Mouse (Mus musculus): Measurements from ENCODE around the gene Olfr56.

Gene Olfr56

DNA sequence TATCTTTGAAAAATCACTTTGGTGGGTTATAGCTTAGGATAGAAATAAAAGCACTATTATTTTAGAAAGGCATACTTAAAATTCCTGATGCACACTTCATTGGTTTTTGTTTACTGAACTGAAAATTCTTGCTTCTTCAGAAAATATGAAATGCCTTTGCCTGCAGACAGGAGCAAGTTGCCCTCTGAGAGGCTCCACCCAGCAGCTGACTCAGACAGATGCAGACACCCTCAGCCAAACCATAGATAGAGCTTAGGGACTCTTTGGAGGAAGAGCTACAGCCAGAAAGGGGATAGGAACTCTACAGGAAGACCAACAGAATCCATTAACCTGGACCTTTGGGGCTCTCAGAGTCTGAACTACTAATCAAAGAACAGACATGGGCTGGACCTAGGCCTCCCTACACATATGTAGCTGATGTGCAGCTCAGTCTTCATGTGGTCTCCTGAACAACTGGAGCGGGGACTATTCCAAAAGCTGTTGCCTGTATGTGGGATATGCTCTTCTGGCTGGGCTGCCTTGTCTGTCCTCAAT is 113.4 kb downstream of the Olfr56 start:
- DNase-seq (ENCODE audit: low spot score in 2 of 2) = no peak

DNA sequence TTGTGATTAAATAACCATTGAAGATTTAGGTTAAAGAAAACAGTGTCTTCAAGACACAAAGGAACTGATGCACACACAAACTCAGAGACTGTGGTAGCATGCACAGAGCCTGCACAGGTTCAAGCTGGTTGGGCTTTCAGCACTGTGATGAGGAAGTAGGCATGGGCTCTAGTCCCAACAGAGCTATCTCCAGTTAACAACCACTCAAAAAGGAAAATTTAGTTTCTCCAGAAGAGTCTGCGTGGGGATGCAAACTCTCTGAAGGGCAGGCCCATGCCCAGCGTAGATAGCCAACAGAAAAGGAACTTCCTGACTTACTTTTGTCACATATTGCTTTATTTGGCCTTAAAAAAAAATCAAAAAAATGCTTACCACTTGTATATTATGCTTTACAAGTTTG is 114.1 kb downstream of the Olfr56 start:
- no peak for DNase-seq (ENCODE audit: low spot score in 2 of 2)

DNA sequence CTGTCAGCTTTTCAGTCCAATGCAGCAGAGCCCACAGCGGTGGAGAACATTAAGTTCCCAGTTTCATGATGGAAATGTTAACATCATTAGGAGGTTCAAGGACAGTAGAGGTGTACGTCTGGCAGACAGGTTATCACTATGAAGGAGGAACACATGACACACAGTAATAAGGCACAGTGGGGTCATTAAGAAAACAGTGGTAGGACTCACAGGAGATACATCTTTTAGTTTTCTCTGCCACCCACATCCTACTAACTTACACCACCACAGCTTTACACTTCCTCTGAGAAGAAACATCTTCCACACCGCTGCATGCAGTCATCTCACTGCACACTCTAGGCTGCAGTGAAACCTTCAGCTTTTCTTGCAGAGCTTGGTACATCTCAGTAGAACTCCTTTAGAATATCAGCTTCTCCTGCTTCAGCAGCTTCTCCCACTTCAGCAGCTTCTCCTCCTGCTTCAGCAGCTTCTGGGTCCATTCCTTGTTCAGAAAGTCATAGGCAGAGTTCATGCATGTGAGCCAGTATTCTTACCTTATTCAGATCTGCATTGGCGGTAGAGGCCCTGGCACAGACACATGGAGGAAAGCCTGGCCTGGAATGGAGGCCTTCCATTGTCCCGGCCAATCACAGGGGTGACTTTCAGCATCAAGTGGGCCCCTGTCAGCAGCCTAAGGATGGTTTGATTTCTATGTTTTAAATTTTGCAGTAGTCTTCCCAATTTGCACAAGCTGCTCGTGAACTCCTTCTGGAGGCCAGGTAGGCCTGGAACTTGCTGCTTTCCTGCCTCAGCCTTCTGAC is 115.4 kb downstream of the Olfr56 start:
- DNase-seq (ENCODE audit: low spot score in 2 of 2) = no peak

DNA sequence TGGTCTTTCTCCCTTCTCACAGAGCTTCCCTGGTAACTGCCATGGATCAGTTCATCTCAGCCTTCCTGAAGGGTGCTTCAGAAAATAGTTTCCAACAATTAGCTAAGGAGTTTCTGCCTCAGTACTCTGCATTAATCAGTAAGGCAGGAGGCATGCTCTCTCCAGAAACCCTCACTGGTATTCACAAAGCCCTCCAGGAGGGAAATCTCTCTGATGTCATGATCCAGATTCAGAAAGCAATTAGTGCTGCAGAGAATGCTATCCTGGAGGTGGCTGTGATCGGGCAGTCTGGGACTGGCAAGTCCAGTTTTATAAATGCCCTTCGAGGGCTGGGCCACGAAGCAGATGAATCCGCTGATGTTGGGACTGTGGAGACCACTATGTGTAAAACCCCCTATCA is 116.7 kb downstream of the Olfr56 start:
- no peak for DNase-seq (ENCODE audit: low spot score in 2 of 2)

DNA sequence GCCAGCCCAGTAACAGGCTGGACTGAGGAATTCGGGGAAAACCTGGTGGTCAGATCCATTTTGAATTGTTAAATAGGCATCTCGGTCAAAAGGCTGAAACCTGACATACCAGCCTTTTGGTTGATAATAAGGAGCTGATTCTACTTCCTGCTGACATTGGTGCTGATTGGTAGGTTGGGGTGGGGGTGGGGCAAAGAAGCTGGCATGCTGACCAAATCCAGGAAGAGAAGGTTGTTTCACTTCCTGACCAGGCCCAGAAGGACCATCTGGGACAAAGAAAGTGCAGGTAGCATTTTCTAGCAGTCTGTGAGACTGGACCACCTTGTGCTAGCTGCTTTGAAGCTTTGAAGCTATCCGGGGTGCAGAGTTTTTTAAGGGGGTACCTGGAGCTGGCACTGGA is 121.7 kb downstream of the Olfr56 start:
- DNase-seq (ENCODE audit: low spot score in 2 of 2) = no peak

DNA sequence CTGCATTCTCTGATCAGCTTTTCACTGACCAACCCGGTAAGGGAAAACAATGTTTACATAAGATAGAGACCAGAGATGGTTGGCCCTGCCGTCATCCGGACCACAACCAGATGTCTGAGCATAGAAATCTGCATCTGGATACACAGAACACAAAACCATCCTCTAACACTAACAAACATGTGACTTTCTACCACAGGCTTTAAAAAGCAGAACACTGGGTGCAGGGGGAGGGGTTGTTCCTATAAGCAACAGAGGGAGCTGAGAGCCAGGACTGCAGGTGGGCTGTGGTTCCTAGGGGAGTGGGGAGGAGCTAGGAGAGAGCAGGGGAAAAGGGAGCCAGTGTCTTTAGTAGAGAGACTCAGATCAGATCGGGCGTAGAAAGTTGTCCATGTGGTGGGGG is 122.8 kb downstream of the Olfr56 start:
- DNase-seq (ENCODE audit: low spot score in 2 of 2) = no peak

DNA sequence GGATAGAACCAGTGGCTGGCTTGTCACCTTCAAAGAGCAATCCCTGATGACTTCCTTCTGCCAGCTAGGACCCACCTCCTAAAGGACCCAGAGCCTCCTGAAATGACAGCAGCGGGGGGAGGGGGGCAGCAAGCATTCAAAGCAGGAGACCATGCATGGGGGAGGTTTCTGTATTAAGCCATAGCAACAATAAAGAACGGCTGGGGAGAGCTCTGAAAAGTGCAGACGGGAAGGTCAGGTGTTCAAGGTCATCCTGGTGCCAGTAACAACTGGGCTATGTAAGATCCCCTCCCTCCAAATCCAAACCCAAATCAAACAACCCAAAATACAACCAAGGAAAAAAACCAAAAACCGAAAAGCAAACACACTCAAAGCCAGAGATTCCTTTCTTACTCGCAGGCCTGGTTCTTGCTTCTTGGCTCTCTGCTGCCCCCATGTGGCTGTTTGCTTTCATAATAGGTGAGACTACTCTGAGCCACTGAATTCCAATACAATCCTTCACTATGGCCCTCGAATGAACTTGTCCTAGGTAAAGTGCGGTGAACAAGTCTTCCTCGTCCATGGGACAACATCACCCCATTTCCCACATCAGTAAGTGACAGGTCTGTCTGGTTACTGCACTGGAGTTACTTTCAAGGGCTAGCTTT is 124.5 kb downstream of the Olfr56 start:
- DNase-seq (ENCODE audit: low spot score in 2 of 2) = peak; percentile 86 to 96

DNA sequence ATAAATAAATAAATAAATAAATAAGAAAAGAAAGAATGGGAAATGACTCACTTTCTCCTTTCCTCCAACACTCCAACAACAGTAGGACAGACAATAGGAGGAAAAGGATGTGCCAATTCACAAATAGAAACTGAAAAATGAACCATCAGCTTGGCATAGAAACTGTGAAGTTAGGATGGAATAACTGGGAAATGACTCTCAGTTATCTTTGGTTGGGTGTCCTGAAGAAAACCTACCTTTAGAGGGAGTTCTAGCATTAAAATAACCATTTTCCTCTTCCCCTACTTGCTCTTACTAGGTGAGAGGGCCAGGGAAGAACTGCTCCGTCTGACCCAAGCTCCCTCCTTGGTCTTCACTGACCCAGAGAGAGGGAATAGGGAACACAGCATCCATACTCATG is 127.1 kb downstream of the Olfr56 start:
- no peak for DNase-seq (ENCODE audit: low spot score in 2 of 2)

DNA sequence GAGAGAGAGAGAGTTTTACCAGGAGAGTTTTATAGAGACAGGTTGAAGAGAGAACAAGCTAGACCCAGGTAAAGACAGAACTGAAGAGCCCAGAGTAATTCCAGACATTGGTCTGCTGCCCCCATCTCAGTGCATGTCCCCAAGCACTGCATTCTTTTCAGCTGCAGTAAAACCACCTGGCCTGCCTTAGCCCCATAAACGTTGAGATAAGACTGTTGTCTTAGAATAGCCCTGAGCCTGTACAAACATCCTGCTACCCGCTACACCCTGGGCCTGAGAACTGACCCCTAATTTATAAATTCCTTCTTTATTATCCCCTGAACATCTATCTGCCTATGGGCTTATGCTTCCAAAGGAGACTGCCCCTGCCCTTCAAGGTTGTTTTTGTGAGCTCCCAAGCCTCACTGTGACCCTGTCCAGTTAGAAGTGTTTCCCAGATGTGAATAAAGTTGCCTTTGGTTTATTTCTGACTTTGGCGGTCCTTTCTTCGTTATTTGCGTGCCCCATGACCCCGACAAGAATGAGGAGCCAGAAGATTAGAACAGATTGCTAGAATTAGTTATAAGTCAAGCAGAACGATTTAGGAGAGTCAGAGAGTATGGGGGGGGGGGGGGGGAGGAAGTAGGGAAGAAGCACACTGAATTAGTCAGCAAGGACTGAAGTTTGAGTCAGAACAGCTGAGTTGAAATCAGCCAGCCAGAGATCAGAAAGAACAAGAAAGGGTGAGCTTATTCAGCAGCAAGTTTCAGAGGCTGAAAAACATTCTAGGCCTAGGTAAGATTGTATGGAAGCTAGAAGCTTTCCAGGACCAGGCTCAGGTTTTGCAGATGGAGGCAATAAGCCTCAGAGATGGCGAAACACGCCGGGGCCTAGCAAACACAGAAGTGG is 129.2 kb downstream of the Olfr56 start:
- DNase-seq (ENCODE audit: low spot score in 2 of 2) = no peak

DNA sequence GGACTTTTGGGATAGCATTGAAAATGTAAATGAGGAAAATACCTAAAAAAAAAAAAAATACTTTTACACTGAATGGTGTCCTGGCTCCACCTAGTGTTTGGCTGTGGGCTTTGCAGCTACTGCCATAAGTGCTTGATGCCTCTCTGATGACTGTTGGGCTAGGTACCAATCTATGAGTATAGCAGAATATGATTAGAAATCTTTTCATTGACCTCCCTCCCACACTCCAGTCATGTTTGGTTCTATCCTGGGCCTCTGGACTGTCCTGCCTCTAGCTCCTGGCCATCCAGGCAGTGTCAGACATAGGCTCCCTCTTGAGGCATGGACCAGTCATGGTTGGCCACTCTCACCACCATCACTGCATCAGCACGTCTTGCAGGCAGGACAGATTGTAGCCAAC is 130.1 kb downstream of the Olfr56 start:
- peak in 1 of 2 experiments; percentile 58 for DNase-seq (ENCODE audit: low spot score in 2 of 2)

DNA sequence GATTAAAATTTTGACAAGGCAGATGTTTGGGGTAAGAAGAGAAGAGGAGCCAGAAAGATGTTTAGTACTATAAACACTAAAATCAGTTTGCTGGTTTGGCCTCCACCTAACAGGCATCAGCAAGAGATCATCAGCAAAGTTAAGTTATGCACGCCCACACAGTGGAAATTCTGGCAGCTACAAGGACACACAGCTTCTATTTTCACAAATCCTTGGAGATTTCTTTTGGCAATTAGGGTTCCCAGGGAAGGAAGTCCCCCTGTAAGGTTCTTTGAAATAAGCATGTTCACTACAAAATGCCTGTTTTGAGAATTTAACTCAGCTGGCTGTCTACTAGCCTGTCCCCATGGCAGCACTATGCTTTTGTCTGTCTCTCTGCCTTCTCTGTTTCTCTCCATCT is 132.3 kb downstream of the Olfr56 start:
- no peak for DNase-seq (ENCODE audit: low spot score in 2 of 2)

DNA sequence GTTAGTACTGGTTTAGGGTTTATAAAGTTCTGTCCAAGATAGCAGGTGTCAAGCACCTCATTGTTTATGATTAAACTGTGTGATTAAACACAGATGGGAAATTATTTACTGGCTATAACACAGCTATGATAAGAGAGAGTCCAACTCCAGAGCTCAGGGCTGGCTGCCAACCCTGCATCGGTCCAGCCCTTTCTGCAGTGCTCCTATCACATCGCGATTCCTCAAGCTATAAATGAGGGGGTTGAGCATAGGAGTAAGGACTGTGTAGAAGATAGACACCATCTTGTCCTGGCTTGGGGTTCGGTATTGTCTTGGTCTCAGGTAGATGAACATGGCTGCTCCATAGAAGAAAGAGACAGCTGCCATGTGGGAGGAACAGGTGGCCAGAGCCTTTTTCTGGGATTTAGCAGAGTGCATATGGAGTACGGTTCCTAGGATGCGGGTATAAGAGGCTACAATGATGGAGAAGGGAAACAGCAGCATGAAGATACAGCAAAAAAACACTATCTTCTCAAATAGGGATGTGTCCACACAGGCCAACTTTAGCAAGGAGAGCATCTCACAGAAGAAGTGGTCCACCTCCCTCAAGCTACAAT is 134.0 kb downstream of the Olfr56 start:
- DNase-seq (ENCODE audit: low spot score in 2 of 2) = no peak

DNA sequence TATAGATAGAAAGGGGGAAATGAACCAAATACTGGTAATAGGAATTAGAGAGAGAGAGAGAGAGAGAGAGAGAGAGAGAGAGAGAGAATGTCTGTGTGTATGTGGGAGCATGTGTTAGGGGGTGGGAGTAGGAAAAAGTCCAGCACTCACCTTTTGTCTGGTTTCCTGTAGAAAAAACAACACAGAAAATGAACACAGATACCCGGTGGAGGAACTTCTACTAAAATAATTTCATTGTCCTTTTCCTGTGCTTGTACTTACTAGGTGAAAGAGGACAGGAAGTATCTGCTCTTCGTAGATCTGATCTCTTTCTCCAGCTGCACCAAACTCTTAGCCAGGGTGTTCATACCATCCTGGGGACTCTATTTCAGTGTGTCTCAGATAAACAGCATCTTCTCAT is 135.5 kb downstream of the Olfr56 start:
- DNase-seq (ENCODE audit: low spot score in 2 of 2) = no peak

DNA sequence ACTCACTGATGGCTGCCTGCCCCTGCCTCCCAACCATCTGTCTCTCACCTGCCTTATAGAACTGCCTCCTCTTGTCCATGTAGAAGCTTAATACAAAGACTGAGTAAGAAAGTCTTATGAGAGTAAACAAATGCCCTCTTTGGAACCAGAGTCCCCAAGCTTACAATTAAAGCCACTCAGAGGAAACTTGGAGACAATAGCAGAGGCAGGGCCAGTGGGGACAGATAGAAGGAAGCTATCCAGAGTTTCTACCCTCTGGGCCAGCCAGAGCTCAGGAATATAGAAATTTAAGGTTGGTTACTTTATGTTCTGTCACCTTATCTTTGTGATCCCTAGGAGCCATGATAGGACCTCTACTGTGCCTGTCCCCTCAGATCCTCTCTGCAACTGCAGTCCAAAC is 136.1 kb downstream of the Olfr56 start, which contains the start of gene Olfr1396:
TSS of gene Olfr1396 (minus strand) at position 101 of the 400 bp plus-strand sequence.
- no peak for DNase-seq (ENCODE audit: low spot score in 2 of 2)

DNA sequence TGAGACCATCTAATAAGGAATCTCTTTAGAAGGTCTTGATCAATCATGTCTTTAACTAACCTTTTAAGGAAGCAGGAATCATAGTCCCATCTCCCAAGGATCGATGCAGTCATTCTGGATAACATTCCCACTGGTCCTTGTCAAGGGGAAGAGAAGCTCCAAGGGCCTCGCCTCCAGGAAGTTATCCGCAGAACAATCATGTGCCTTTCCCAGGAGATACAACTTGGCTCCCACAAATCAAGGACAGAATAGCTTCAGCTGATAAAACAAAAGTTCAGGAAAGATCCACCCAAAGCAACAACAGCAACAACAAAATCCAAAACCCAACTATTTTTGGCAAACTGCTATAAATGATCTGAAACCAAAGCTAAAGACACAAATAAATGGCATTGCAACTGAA is 140.9 kb downstream of the Olfr56 start:
- DNase-seq (ENCODE audit: low spot score in 2 of 2) = no peak

DNA sequence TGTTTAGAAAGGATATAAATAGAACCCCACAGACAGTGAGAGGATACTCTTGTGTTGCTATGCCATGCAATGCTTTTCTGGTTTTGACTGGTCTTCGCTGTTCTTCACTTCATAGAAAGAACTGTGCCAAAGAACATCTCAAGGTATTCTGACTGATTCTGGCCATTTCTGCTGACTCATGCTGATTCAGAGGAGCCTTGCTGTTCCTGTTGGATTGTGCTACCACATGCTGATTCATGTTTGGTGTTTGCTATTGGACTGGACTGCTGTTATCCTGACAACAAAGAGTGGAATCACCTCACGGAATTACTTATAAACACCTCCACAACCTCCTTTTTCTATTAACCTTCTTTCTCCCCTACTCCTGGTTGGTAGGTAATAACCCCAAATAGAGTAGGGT is 145.5 kb downstream of the Olfr56 start:
- no peak for DNase-seq (ENCODE audit: low spot score in 2 of 2)

DNA sequence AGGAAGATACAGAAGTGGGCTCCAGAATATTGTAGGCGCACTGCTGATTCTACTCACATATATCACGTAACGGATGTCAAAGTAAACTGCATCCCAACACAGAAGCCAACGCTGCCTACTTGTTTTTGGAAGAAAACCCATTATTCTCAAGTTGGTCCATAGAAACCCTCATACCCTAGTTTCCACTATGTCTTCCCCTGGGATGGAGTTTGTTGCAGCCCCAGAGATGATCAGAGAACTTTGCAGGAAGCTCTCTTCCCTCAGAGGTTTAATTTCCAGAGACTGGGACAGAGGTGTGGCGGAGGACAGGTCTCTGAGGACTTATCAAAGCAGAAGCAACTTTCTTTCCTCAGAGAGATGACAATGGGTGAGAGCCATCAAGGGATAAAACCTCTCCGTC is 163.3 kb downstream of the Olfr56 start, which contains the start of gene Olfr1395:
TSS of gene Olfr1395 (plus strand) at position 301 of the 400 bp plus-strand sequence.
- DNase-seq (ENCODE audit: low spot score in 2 of 2) = no peak

DNA sequence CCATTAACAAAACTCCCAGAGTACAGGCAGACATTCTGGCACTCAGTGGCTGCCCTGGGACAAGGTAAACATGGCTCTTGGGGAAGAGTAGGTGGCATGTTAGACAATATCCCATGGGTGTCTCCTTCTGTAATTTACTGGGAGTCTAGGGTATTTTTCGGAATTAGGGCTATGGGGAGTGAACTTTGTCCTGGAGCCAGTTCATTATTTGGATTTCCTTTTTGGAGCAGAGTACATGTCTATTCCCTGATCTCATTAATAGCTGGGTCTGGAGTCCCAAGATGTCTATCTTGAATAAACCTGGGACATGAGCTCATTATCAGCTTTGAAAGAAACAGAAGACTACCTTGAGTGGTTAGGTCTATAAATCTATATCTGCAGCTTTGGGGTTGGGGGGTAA is 175.4 kb downstream of the Olfr56 start, which contains the start of gene Olfr1394:
TSS of gene Olfr1394 (plus strand) at position 301 of the 400 bp plus-strand sequence.
- DNase-seq (ENCODE audit: low spot score in 2 of 2) = no peak

DNA sequence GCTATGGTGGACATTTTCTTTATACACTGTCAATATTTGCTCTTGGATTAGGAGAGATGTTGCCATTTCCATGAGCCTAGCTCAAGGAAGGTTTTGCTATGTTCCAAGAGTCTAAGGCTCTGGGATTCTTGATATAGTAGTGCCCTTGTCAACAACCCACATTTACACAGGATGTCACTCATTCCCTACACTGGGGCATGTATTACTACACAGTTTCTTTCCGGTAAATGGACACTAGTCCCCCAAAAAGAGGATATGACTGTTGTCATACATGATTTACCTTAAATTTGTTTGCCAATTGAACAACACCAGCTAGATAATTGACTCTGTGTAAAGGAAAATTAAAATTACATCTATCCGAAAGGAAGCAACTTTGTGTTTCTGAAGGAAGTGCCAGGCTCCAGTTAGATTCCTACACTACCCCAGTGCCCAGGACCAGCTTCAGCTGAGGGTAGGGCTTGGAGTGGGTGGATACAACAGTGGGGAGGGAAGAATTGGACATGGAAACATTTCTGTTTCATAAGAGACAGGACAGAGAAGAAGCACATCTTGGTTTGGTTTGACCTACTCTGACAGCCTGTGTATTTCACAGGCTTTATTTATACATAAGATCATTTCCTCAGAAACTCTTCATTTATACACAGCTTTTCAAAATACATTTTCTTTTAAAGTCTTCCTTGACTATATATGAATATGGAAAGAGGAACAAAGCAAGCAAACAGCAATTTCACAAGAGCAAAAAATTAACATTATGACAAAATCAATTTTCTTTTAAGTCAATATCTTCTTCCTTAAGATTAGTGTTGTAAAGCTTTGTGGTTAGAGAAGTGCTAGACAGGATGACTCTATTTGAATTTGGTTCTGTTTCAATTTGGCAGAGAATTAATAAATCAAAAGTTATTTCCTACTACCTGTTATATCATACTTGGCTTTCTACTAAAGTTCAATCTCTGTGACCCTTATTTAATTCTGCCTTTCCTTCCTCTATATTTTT is 178.4 kb downstream of the Olfr56 start:
- DNase-seq (ENCODE audit: low spot score in 2 of 2) = no peak

All from spleen, postnatal 10 days (tissue).